Mouse (Mus musculus): ENCODE results near the gene Unc119b.
A peak's percentile ranks its signal among the peaks of the same experiment; 100 is the strongest.
"Not testable (repeated sequence)": the region's sequence is repeated elsewhere in the genome, so short reads cannot be mapped to it uniquely, and the experiment has no call there.

The Unc119b gene

DNA sequence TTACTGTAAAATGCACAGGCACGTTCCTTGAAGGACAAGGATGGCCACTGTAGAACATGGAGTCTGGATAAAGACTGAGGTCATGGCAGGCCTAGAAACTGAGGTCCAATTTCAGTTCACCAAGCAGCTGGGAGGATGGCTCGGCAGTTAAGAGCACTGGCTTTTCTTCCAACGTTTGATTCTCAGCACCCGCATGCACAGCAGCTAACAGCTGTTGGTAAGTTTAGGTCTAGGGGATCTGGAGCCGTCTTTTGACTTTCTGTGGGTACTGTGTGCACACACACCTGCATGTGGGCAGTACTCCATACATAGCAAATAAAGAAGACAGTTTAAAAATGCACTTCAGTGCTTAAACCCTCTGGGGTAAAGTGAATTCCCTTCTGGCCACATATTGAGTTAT is 53.1 kb downstream of the Unc119b start:
- DNase-seq: no peak

GRCm38 (mm10) chr5:115076144-115076901 is 58.5 kb downstream of the Unc119b start:
- DNase-seq: peak; percentile 88

GRCm38 (mm10) chr5:115074749-115075148 is 60.0 kb downstream of the Unc119b start:
- DNase-seq: no peak

- DNase-seq: not testable (repeated sequence)
Measured at GRCm38 (mm10) chr5:115073306-115073705, 61.5 kb downstream of the Unc119b start.
